Mouse (Mus musculus): Measurements from ENCODE around the gene Col15a1. TPM values are rescaled to one million over a fixed set of nuclear protein-coding genes. Genes with fewer than 3 reads are reported as not detected.

The Col15a1 gene
- polyA plus RNA-seq, 1 experiment = 0.18 TPM

GRCm38 (mm10) chr4:47292956-47293355, 85.0 kb downstream of the Col15a1 start:
- H3K79me2 ChIP-seq (ENCODE audit: control insufficient read depth, insufficient read depth) = no peaks in the 10 kb centered on the region
- TF ChIP-seq SRF (IDR thresholded peaks at IDR 0.05; ENCODE audit: control insufficient read depth, insufficient read length, low read depth) (no peak), TCF3 (IDR thresholded peaks at IDR 0.05; ENCODE audit: insufficient read length, low read depth) (no peak), MYOD1 (IDR thresholded peaks at IDR 0.05; ENCODE audit: control insufficient read depth in 1 of 3, insufficient read length in 2 of 3, low read depth in 2 of 3) (peak in 1 of 3 experiments; percentile 25)
- no peak overlapping the region for H3K4me3 ChIP-seq
- H3K27me3 ChIP-seq (ENCODE audit: control insufficient read depth, insufficient read depth, insufficient read length) = peaks cover 40% of the 10 kb centered on the region
- no peaks in the 10 kb centered on the region for H3K36me3 ChIP-seq (ENCODE audit: control insufficient read depth, insufficient read depth)
- no peak overlapping the region for H3ac ChIP-seq (ENCODE audit: control insufficient read depth, insufficient read length)
- H3K4me2 ChIP-seq (ENCODE audit: low read depth) = peak overlapping the region; percentile 56

DNA sequence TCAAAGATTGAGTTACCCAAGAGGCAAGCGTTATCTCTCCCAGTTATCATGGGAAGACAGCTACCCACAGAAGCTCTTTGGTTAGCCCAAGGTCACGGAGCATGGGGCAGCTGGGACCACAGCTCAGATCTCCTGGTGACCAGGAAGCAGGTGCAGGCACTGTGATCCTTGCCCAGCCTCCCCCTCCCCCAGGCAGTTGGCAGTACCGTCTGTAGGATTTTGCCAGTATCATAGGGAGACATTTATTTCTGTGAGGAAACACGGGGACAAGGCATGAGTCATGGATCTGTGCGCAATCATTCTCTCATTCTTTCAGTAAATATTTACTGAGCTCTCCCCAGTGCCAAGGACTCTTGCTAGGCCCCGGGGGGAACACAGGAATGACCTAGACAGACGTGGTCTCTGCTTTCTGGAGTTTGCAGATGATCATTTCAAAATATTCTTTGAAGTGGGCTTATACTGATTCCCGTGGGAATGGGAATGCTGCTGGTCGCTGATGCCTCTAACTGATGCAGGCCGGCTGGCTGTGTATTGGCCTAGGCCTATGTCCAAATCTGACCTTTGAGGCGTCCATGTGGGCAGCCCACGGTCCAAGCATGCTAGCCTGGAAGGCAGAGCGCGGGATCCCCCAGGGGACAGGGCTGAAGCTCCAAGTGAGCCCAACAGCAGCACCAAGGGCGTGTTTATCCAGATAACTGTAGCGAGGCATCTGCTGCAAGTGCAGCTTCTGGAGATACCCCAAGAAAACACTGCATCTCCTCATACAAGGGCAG, 86.0 kb downstream of the Col15a1 start:
- Histone ChIP-seq H3K36me3 (ENCODE audit: control insufficient read depth, insufficient read depth) (no peaks in the 10 kb centered on the region), H3K79me2 (ENCODE audit: control insufficient read depth, insufficient read depth) (no peaks in the 10 kb centered on the region), H3K4me3 (no peak overlapping the region), H3K4me2 (ENCODE audit: low read depth) (peak overlapping the region; percentile 56), H3K27me3 (ENCODE audit: control insufficient read depth, insufficient read depth, insufficient read length) (peaks cover 30% of the 10 kb centered on the region), H3ac (ENCODE audit: control insufficient read depth, insufficient read length) (no peak overlapping the region)
- TF ChIP-seq E2F4 (IDR thresholded peaks at IDR 0.05; ENCODE audit: insufficient read depth) (no peak), MAX (IDR thresholded peaks at IDR 0.05; ENCODE audit: low read depth) (no peak), TCF3 (IDR thresholded peaks at IDR 0.05; ENCODE audit: insufficient read length, low read depth) (peak; percentile 98), CEBPB (IDR thresholded peaks at IDR 0.05; ENCODE audit: insufficient read depth, poor library complexity, severe bottlenecking) (0 out of 2 replicates have a peak, but pooled peaks have one; percentile 55), TCF12 (IDR thresholded peaks at IDR 0.05; ENCODE audit: insufficient read depth, poor library complexity, severe bottlenecking) (peak; percentile 96), POLR2A (IDR thresholded peaks at IDR 0.05; ENCODE audit: insufficient read length, low read depth) (no peak), MYOG (IDR thresholded peaks at IDR 0.05; ENCODE audit: control insufficient read depth in 1 of 3, insufficient read depth in 1 of 3, insufficient read length in 2 of 3, low read depth in 2 of 3) (peak; percentile 99 to 100 (median 99)), MYOD1 (IDR thresholded peaks at IDR 0.05; ENCODE audit: control insufficient read depth in 1 of 3, insufficient read length in 2 of 3, low read depth in 2 of 3) (peak; percentile 93 to 99 (median 99)), REST (IDR thresholded peaks at IDR 0.05; ENCODE audit: insufficient read depth, insufficient read length) (no peak)

- TF ChIP-seq CEBPB (IDR thresholded peaks at IDR 0.05; ENCODE audit: insufficient read depth, poor library complexity, severe bottlenecking) = no peak
- TF ChIP-seq MAX (IDR thresholded peaks at IDR 0.05; ENCODE audit: low read depth) = no peak
- peaks cover 26% of the 10 kb centered on the region for H3K27me3 ChIP-seq (ENCODE audit: control insufficient read depth, insufficient read depth, insufficient read length)
- no peak overlapping the region for H3K4me3 ChIP-seq
- no peaks in the 10 kb centered on the region for H3K79me2 ChIP-seq (ENCODE audit: control insufficient read depth, insufficient read depth)
- no peaks in the 10 kb centered on the region for H3K36me3 ChIP-seq (ENCODE audit: control insufficient read depth, insufficient read depth)
- peak overlapping the region; percentile 56 for H3K4me2 ChIP-seq (ENCODE audit: low read depth)
- H3ac ChIP-seq (ENCODE audit: control insufficient read depth, insufficient read length) = no peak overlapping the region
Observed at GRCm38 (mm10) chr4:47294544-47295070, 86.6 kb downstream of the Col15a1 start.

DNA sequence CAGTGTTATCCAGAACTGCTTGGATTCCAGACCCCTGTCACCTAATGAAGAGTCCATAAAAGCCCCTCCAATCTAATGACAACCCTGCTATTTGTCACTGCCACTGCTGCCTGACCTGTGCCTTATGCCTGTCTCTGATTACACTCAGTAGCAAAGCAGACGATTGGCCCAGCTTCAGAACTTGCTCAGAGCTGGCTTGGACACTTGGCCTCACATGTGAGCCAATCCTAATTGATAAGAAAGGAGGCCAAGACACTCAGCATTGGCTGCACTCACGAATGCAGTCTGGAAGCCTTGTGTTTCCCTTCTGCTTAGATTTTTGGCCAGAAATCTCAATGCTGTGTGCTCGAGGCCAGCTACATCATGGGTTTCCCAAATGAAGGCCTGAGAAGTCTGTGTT, 87.6 kb downstream of the Col15a1 start:
- H3ac ChIP-seq (ENCODE audit: control insufficient read depth, insufficient read length) = no peak overlapping the region
- H3K4me2 ChIP-seq (ENCODE audit: low read depth) = no peak overlapping the region
- no peak overlapping the region for H3K4me3 ChIP-seq
- peaks cover 20% of the 10 kb centered on the region for H3K27me3 ChIP-seq (ENCODE audit: control insufficient read depth, insufficient read depth, insufficient read length)
- TF ChIP-seq SRF (IDR thresholded peaks at IDR 0.05; ENCODE audit: control insufficient read depth, insufficient read length, low read depth) (no peak), TCF3 (IDR thresholded peaks at IDR 0.05; ENCODE audit: insufficient read length, low read depth) (no peak), MYOG (IDR thresholded peaks at IDR 0.05; ENCODE audit: control insufficient read depth in 1 of 3, insufficient read depth in 1 of 3, insufficient read length in 2 of 3, low read depth in 2 of 3) (no peak), MYOD1 (IDR thresholded peaks at IDR 0.05; ENCODE audit: control insufficient read depth in 1 of 3, insufficient read length in 2 of 3, low read depth in 2 of 3) (no peak)
- no peaks in the 10 kb centered on the region for H3K79me2 ChIP-seq (ENCODE audit: control insufficient read depth, insufficient read depth)
- no peaks in the 10 kb centered on the region for H3K36me3 ChIP-seq (ENCODE audit: control insufficient read depth, insufficient read depth)

GRCm38 (mm10) chr4:47300701-47301100, 92.7 kb downstream of the Col15a1 start:
- Histone ChIP-seq H3K79me2 (ENCODE audit: control insufficient read depth, insufficient read depth) (no peaks in the 10 kb centered on the region), H3K27me3 (ENCODE audit: control insufficient read depth, insufficient read depth, insufficient read length) (no peaks in the 10 kb centered on the region), H3K4me2 (ENCODE audit: low read depth) (no peak overlapping the region), H3ac (ENCODE audit: control insufficient read depth, insufficient read length) (no peak overlapping the region), H3K4me3 (no peak overlapping the region), H3K36me3 (ENCODE audit: control insufficient read depth, insufficient read depth) (no peaks in the 10 kb centered on the region)
- no peak for TF ChIP-seq MYOG (IDR thresholded peaks at IDR 0.05; ENCODE audit: control insufficient read depth in 1 of 3, insufficient read depth in 1 of 3, insufficient read length in 2 of 3, low read depth in 2 of 3)
- no peak for TF ChIP-seq USF1 (IDR thresholded peaks at IDR 0.05; ENCODE audit: low read depth)
- no peak for TF ChIP-seq E2F4 (IDR thresholded peaks at IDR 0.05; ENCODE audit: insufficient read depth)
- TF ChIP-seq MAX (IDR thresholded peaks at IDR 0.05; ENCODE audit: low read depth) = no peak
- no peak for TF ChIP-seq REST (IDR thresholded peaks at IDR 0.05; ENCODE audit: insufficient read depth, insufficient read length)
- no peak for TF ChIP-seq SRF (IDR thresholded peaks at IDR 0.05; ENCODE audit: control insufficient read depth, insufficient read length, low read depth)
- no peak for TF ChIP-seq POLR2AphosphoS2 (IDR thresholded peaks at IDR 0.05; ENCODE audit: insufficient read length, low read depth)
- TF ChIP-seq TCF12 (IDR thresholded peaks at IDR 0.05; ENCODE audit: insufficient read depth, poor library complexity, severe bottlenecking) = no peak
- no peak for TF ChIP-seq MYOD1 (IDR thresholded peaks at IDR 0.05; ENCODE audit: control insufficient read depth in 1 of 3, insufficient read length in 2 of 3, low read depth in 2 of 3)
- no peak for TF ChIP-seq TCF3 (IDR thresholded peaks at IDR 0.05; ENCODE audit: insufficient read length, low read depth)

Measured in myocyte (in vitro differentiated cells).